In genomic region chr1:71683736-71684135, GRCm38 (mm10) we compare ENCODE assay signal across 10 mouse cellular contexts. TPM values are rescaled to one million over a fixed set of nuclear protein-coding genes. Genes with fewer than 3 reads are reported as not detected.
DNase-seq lines count a peak whose midpoint lies in the region; ATAC-seq and TF ChIP-seq lines count a peak whose summit lies in the region.
"Had no signal": no experiment of that assay in that cellular context is flagged by ENCODE, and none has a peak within 500 bp of the region (broad histone marks: within the 10 kb centered on the region; RNA-seq: fewer than 3 reads in every experiment).

No protein-coding gene starts in this region.

- H3K4me1 ChIP-seq in lung, embryonic 15.5 days = peaks cover 6% of the 10 kb centered on the region; the same call in 1 of the 2 replicates
- H3K4me1 ChIP-seq in lung, adult 2 months (ENCODE audit: control insufficient read depth, insufficient read depth, low read length) = no peaks in the 10 kb centered on the region
- peaks cover 23% of the 10 kb centered on the region for H3K4me1 ChIP-seq in heart, embryonic 12.5 days (replicated peaks)
- H3K4me1 ChIP-seq in lung, postnatal 0 days (ENCODE audit: insufficient read depth, low read depth, low read length) = no peaks in the 10 kb centered on the region
- H3K4me1 ChIP-seq: hindbrain, embryonic 15.5 days had no signal

- DNase-seq in adrenal gland, postnatal 10 days = peak; percentile 35
- DNase-seq in adrenal gland, postnatal 25 days = no peak
- no peak for DNase-seq in lung, adult 2 months
- DNase-seq in lung, postnatal 0 days (ENCODE audit: low spot score) = peak; percentile 66
- DNase-seq in adrenal gland, adult 8-10 months = no peak
- DNase-seq: thymus, postnatal 14 days had no signal

- H3K27me3 ChIP-seq in lung, embryonic 15.5 days = no peaks in the 10 kb centered on the region
- H3K27me3 ChIP-seq in heart, embryonic 12.5 days (replicated peaks) = no peaks in the 10 kb centered on the region
- H3K27me3 ChIP-seq in lung, postnatal 0 days (replicated peaks; ENCODE audit: insufficient read depth, low read length) = no peaks in the 10 kb centered on the region
- H3K27me3 ChIP-seq: hindbrain, embryonic 15.5 days had no signal

- H3K9me3 ChIP-seq in lung, embryonic 15.5 days = no peaks in the 10 kb centered on the region
- no peaks in the 10 kb centered on the region for H3K9me3 ChIP-seq in heart, embryonic 12.5 days (replicated peaks)
- no peaks in the 10 kb centered on the region for H3K9me3 ChIP-seq in lung, postnatal 0 days (ENCODE audit: low read length)
- H3K9me3 ChIP-seq: hindbrain, embryonic 15.5 days had no signal

- H3K27ac ChIP-seq in lung, embryonic 15.5 days = no peak overlapping the region
- peak overlapping the region; percentile 54 for H3K27ac ChIP-seq in heart, embryonic 12.5 days (ENCODE audit: poor library complexity, severe bottlenecking)
- H3K27ac ChIP-seq in lung, postnatal 0 days (ENCODE audit: low read length) = no peak overlapping the region
- H3K27ac ChIP-seq: hindbrain, embryonic 15.5 days had no signal

- no peak overlapping the region for H3K4me3 ChIP-seq in lung, embryonic 15.5 days
- no peak overlapping the region for H3K4me3 ChIP-seq in lung, adult 2 months (replicated peaks; ENCODE audit: extremely low read depth, low read depth, low read length)
- H3K4me3 ChIP-seq in heart, embryonic 12.5 days = no peak overlapping the region
- no peak overlapping the region for H3K4me3 ChIP-seq in lung, postnatal 0 days (ENCODE audit: low read depth, low read length)
- H3K4me3 ChIP-seq: hindbrain, embryonic 15.5 days had no signal

- no peak overlapping the region for H3K4me2 ChIP-seq in lung, embryonic 15.5 days
- H3K4me2 ChIP-seq in heart, embryonic 12.5 days = peak overlapping the region; percentile 39
- H3K4me2 ChIP-seq in lung, postnatal 0 days (replicated peaks; ENCODE audit: low read depth, low read length) = no peak overlapping the region
- H3K4me2 ChIP-seq: hindbrain, embryonic 15.5 days had no signal

- H3K36me3 ChIP-seq in lung, embryonic 15.5 days = no peaks in the 10 kb centered on the region
- H3K36me3 ChIP-seq in heart, embryonic 12.5 days = no peaks in the 10 kb centered on the region
- H3K36me3 ChIP-seq in lung, postnatal 0 days (ENCODE audit: insufficient read depth, low read length) = no peaks in the 10 kb centered on the region
- H3K36me3 ChIP-seq: hindbrain, embryonic 15.5 days had no signal

- H3K9ac ChIP-seq in lung, embryonic 15.5 days = no peak overlapping the region
- no peak overlapping the region for H3K9ac ChIP-seq in heart, embryonic 12.5 days
- no peak overlapping the region for H3K9ac ChIP-seq in lung, postnatal 0 days (replicated peaks; ENCODE audit: low read depth)
- H3K9ac ChIP-seq: hindbrain, embryonic 15.5 days had no signal

- 38% methylated on average over 6 of the region's 6 CpGs for WGBS in lung, embryonic 15.5 days
- 29% methylated on average over 6 of the region's 6 CpGs for WGBS in lung, adult 2 months
- 39% methylated on average over 6 of the region's 6 CpGs for WGBS in heart, embryonic 12.5 days
- 37% methylated on average over 6 of the region's 6 CpGs for WGBS in lung, postnatal 0 days

- TF ChIP-seq CTCF in lung, adult 2 months (IDR thresholded peaks at IDR 0.05; ENCODE audit: insufficient read depth, low read length) = no peak
- TF ChIP-seq CTCF in lung, postnatal 0 days (IDR thresholded peaks at IDR 0.05) = no peak

- ATAC-seq in lung, embryonic 15.5 days (ENCODE audit: borderline replicate concordance, extremely low read depth, low FRiP score, low TSS enrichment) = peak; percentile 83; the same call in 1 of the 2 replicates
- ATAC-seq in heart, embryonic 12.5 days (ENCODE audit: insufficient number of reproducible peaks, low FRiP score) = peak; percentile 80
- peak; percentile 67 for ATAC-seq in lung, postnatal 0 days
- ATAC-seq in granulocyte monocyte progenitor cell, adult 5-6 weeks (replicated peaks; ENCODE audit: poor library complexity, severe bottlenecking) = no peak

- TF ChIP-seq POLR2A in lung, adult 2 months (IDR thresholded peaks at IDR 0.05; ENCODE audit: borderline replicate concordance, extremely low read depth, low read depth, low read length) = no peak

- no peak for TF ChIP-seq EP300 in lung, postnatal 0 days (IDR thresholded peaks at IDR 0.05)

RNA-seq across cellular contexts. Expression of gene Fn1, which starts 30.7 kb away (rescaled TPM):
- total RNA-seq in adrenal gland, postnatal 10 days (2021) = 100 to 1,000 TPM; 329 to 502 TPM
- total RNA-seq in adrenal gland, postnatal 25 days (2021) = 26.8 and 42.6 TPM in 2 replicates
- 126 and 141 TPM in 2 replicates for polyA plus RNA-seq in lung, embryonic 15.5 days (2015; fragmentation: Nextera tagmentation; extraction: Ambion mirVana)
- 177 and 224 TPM in 2 replicates for polyA plus RNA-seq in lung, adult 2 months (2012; rRNA removed)
- 415 and 447 TPM in 2 replicates for polyA plus RNA-seq in heart, embryonic 12.5 days (2016; fragmentation: Nextera tagmentation; extraction: Ambion mirVana)
- 250 and 295 TPM in 2 replicates for polyA plus RNA-seq in lung, postnatal 0 days (2015; fragmentation: Nextera tagmentation; extraction: Ambion mirVana)
- total RNA-seq in granulocyte monocyte progenitor cell, adult 5-6 weeks (2014; fragmentation: Nextera tagmentation) = 4.5 and 10.9 TPM in 2 replicates
- total RNA-seq in granulocyte monocyte progenitor cell, adult 5-6 weeks (2017) = 7.2 and 9.3 TPM in 2 replicates
- total RNA-seq in adrenal gland, adult 8-10 months (2022) = 10 to 100 TPM; 21.4 to 50.9 (median 36.7) TPM

Comparison
In these comparisons a context has a peak if more than half of its experiments do, and no peak if none do; other contexts are left out.
1. DNase-seq: peak in adrenal gland, postnatal 10 days (single experiment) and lung, postnatal 0 days (single experiment); none in adrenal gland, postnatal 25 days (single experiment), lung, adult 2 months (single experiment) and adrenal gland, adult 8-10 months (single experiment).